ENCODE assay signal across 15 mouse cellular contexts in the genomic region with DNA sequence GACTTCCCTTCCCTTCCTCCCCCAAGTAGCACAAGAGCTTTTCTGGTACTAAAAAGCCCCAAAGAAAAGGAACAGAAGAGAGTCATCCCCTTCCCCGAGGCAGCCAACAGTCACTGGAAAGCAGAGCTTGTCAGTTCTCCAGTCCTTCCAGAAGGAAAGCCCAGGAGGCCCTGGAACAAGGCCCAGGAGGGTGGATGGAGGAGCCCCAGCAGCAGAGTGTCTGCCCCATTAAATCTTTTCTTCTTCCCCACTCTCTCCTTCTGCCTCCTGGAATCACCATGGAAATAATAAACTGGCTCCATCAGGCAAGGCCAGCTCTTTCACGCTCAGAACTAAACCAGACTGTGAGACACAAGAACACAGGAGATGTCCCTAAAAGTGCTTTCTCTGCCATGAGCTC.
DNase-seq lines count a peak whose midpoint lies in the region; ATAC-seq and TF ChIP-seq lines count a peak whose summit lies in the region.
"Had no signal": no experiment of that assay in that cellular context is flagged by ENCODE, and none has a peak within 500 bp of the region (broad histone marks: within the 10 kb centered on the region; RNA-seq: fewer than 3 reads in every experiment).

No protein-coding gene starts in this region.

- H3K9me3 ChIP-seq in midbrain, postnatal 0 days (ENCODE audit: low read length) = no peaks in the 10 kb centered on the region
- H3K9me3 ChIP-seq in midbrain, embryonic 13.5 days = no peaks in the 10 kb centered on the region; the same call in 1 of the 2 replicates
- 0 out of 2 replicates have a peak, but pooled peaks cover 3% of the 10 kb centered on the region for H3K9me3 ChIP-seq in forebrain, embryonic 16.5 days (ENCODE audit: control insufficient read depth, low read length)
- H3K9me3 ChIP-seq: embryonic facial prominence, embryonic 15.5 days; heart, embryonic 15.5 days; neural tube, embryonic 12.5 days had no signal

- WGBS in midbrain, postnatal 0 days = 60% methylated on average over 2 of the region's 2 CpGs
- 80% methylated on average over 2 of the region's 2 CpGs for WGBS in midbrain, embryonic 13.5 days
- 47% methylated on average over 2 of the region's 2 CpGs for WGBS in forebrain, embryonic 16.5 days

- no peaks in the 10 kb centered on the region for H3K36me3 ChIP-seq in midbrain, postnatal 0 days (ENCODE audit: insufficient read depth, low read length)
- H3K36me3 ChIP-seq in midbrain, embryonic 13.5 days = no peaks in the 10 kb centered on the region
- H3K36me3 ChIP-seq in forebrain, embryonic 16.5 days (ENCODE audit: control insufficient read depth, insufficient read depth) = no peaks in the 10 kb centered on the region
- H3K36me3 ChIP-seq: embryonic facial prominence, embryonic 15.5 days; heart, embryonic 15.5 days; neural tube, embryonic 12.5 days had no signal

- H3K9ac ChIP-seq in midbrain, postnatal 0 days (replicated peaks; ENCODE audit: low read length, poor library complexity, severe bottlenecking) = no peak overlapping the region
- no peak overlapping the region for H3K9ac ChIP-seq in midbrain, embryonic 13.5 days (replicated peaks)
- H3K9ac ChIP-seq in forebrain, embryonic 16.5 days (replicated peaks; ENCODE audit: low read depth, low read length) = no peak overlapping the region
- H3K9ac ChIP-seq: embryonic facial prominence, embryonic 15.5 days; heart, embryonic 15.5 days; neural tube, embryonic 12.5 days had no signal

- intact Hi-C loops in gastrocnemius, postnatal 14 days (cut with DNase I; ENCODE audit: low total_unique reads) = no loop called here

- no peaks in the 10 kb centered on the region for H3K4me1 ChIP-seq in midbrain, postnatal 0 days (ENCODE audit: insufficient read depth, low read length)
- H3K4me1 ChIP-seq in midbrain, embryonic 13.5 days (replicated peaks) = no peaks in the 10 kb centered on the region
- H3K4me1 ChIP-seq in forebrain, embryonic 16.5 days (replicated peaks; ENCODE audit: control insufficient read depth, insufficient read depth, low read length) = 0 out of 2 replicates have a peak, but pooled peaks cover 3% of the 10 kb centered on the region
- H3K4me1 ChIP-seq: embryonic facial prominence, embryonic 15.5 days; heart, embryonic 15.5 days; megakaryocyte, embryonic 14.5 days; neural tube, embryonic 12.5 days had no signal

- ATAC-seq in midbrain, postnatal 0 days (ENCODE audit: low FRiP score) = peak; percentile 56; the same call in 1 of the 2 replicates
- ATAC-seq in midbrain, embryonic 13.5 days = no peak
- peak; percentile 93 for ATAC-seq in forebrain, embryonic 16.5 days

- H3K4me2 ChIP-seq in midbrain, postnatal 0 days (ENCODE audit: low read depth, low read length, poor library complexity, severe bottlenecking) = no peak overlapping the region
- no peak overlapping the region for H3K4me2 ChIP-seq in midbrain, embryonic 13.5 days (replicated peaks)
- H3K4me2 ChIP-seq in forebrain, embryonic 16.5 days (ENCODE audit: low read length) = no peak overlapping the region
- H3K4me2 ChIP-seq: embryonic facial prominence, embryonic 15.5 days; heart, embryonic 15.5 days; neural tube, embryonic 12.5 days had no signal

- H3K27ac ChIP-seq in midbrain, postnatal 0 days (ENCODE audit: low read depth, low read length) = no peak overlapping the region
- no peak overlapping the region for H3K27ac ChIP-seq in midbrain, embryonic 13.5 days
- H3K27ac ChIP-seq in forebrain, embryonic 16.5 days (ENCODE audit: low read length) = peak overlapping the region; percentile 3; the same call in 1 of the 2 replicates
- H3K27ac ChIP-seq: embryonic facial prominence, embryonic 15.5 days; gastrocnemius, adult 2 months; heart, embryonic 15.5 days; neural tube, embryonic 12.5 days had no signal

- no peak for TF ChIP-seq CTCF in midbrain, postnatal 0 days (IDR thresholded peaks at IDR 0.05)

- H3K27me3 ChIP-seq in midbrain, postnatal 0 days (ENCODE audit: insufficient read depth, low read length) = no peaks in the 10 kb centered on the region
- no peaks in the 10 kb centered on the region for H3K27me3 ChIP-seq in midbrain, embryonic 13.5 days
- H3K27me3 ChIP-seq in forebrain, embryonic 16.5 days (replicated peaks; ENCODE audit: control insufficient read depth, insufficient read depth, low read length) = no peaks in the 10 kb centered on the region
- H3K27me3 ChIP-seq: embryonic facial prominence, embryonic 15.5 days; heart, embryonic 15.5 days; megakaryocyte, embryonic 14.5 days; neural tube, embryonic 12.5 days had no signal

- DNase-seq in gastrocnemius, postnatal 14 days = peak; percentile 37
- DNase-seq in gastrocnemius, adult 8-10 months (ENCODE audit: low spot score in 2 of 2) = no peak
- DNase-seq in midbrain, postnatal 0 days (ENCODE audit: low spot score) = peak; percentile 76
- DNase-seq in right cerebral cortex, postnatal 14 days = peak; percentile 25
- DNase-seq in lung, postnatal 10 days = no peak
- DNase-seq in spleen, postnatal 10 days (ENCODE audit: low spot score in 2 of 2) = no peak
- DNase-seq: B cell, adult 2 months; gastrocnemius, adult 2 months; kidney, adult 8-10 months had no signal

- H3K4me3 ChIP-seq in midbrain, postnatal 0 days (ENCODE audit: low read depth, low read length) = no peak overlapping the region
- no peak overlapping the region for H3K4me3 ChIP-seq in midbrain, embryonic 13.5 days (replicated peaks)
- no peak overlapping the region for H3K4me3 ChIP-seq in forebrain, embryonic 16.5 days (replicated peaks; ENCODE audit: low read length)
- H3K4me3 ChIP-seq: embryonic facial prominence, embryonic 15.5 days; gastrocnemius, adult 2 months; heart, embryonic 15.5 days; megakaryocyte, embryonic 14.5 days; neural tube, embryonic 12.5 days had no signal

Comparison
In these comparisons a context has a peak if more than half of its experiments do, and no peak if none do; other contexts are left out.
1. DNase-seq: peak in gastrocnemius, postnatal 14 days (single experiment), midbrain, postnatal 0 days (single experiment) and right cerebral cortex, postnatal 14 days (single experiment); none in gastrocnemius, adult 8-10 months (0 of 2), lung, postnatal 10 days (single experiment) and spleen, postnatal 10 days (0 of 2).